Mouse (Mus musculus) testis, adult 2 months (tissue): ENCODE results near the gene Arl10.

ENCODE experiments used
- CTCF ChIP-seq: fragments of 200-500 bp; IDR thresholded peaks from 2 replicates; pipeline ENCODE4 v1.5.1; 2012; ENCODE audit warnings: low read depth, mild to moderate bottlenecking, inconsistent platforms, low read length, moderate library complexity; ENCODE audit not compliant: control insufficient read depth, insufficient read depth, insufficient replicate concordance
- POLR2A ChIP-seq: fragments of 200-500 bp; IDR thresholded peaks from 2 replicates; pipeline ENCODE4 v1.6.1; 2012; ENCODE audit warnings: low read depth, mild to moderate bottlenecking, inconsistent platforms, low read length, moderate library complexity; ENCODE audit not compliant: control insufficient read depth

DNA sequence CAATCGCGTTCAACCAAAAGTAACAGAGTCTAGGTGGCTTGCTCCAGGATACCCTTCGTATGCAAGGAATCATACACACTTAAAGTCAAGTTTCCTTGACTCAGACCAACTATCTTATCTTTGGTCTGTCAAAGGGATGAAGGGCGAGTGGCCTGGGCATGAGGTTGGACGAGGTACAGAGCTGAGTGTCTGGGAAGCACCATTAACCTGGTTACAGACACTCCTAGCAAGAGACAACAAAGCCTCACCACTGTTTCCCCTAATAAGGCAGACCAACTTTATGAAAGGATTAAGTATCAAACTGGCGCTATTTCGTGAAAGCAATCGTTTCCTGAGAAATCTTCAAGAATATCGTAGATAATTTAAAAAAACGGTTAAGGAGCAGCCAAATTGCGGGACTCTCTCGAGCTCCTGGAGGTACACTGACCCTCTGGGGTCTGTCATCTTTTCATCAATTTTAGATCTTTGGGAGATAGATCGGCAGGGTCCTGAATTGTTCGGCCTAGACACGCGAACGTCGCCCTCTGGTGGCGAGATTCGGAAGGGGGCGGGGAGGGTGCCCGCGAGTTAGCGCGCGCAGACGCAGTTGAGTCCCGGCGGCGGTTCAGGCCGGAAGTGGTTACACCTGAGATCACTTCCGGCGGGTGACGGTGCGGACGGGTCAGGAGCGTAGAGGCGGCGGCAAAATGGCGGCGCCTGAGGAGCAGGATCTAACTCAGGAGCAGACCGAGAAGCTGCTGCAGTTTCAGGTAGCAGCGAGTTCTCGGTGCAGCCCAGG is 46.5 kb downstream of the Arl10 start, which contains the start of gene Faf2:
- peak; percentile 93; the same call in 1 of the 2 replicates for TF ChIP-seq CTCF
- TF ChIP-seq POLR2A: peak; percentile 98
